Mouse (Mus musculus) central nervous system, embryonic 11.5 days (tissue): ENCODE measurements around the gene Cntn3. TPM values are rescaled to one million over a fixed set of nuclear protein-coding genes. Genes with fewer than 3 reads are reported as not detected.

Experiments used
- polyA plus RNA-seq: library from polyadenylated mRNA; depleted of rRNA; stranded (reverse); fragments of >200 nt; gene quantifications from 2 replicates; pipeline ENCODE4 v1.2.3, GENCODE M21; 2012; rRNA removed

The Cntn3 gene
- 0.62 and 1.2 TPM in 2 replicates for polyA plus RNA-seq

DNA sequence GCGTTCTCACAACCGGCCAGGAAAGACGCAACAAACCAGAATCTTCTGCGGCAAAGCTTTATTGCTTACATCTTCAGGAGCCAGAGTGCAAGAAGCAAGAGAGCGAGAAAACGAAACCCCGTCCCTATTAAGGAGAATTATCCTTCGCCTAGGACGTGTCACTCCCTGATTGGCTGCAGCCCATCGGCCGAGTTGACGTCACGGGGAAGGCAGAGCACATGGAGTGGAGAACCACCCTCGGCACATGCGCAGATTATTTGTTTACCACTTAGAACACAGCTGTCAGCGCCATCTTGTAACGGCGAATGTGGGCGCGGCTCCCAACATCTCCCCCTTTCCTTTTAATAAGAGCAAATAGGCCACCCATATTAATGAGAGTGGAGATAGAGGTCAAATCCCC lies at the start of gene Cntn3:
Gene Cntn3 (minus strand): TSS at position 101 of the 400 bp plus-strand sequence.

